Mouse (Mus musculus): ENCODE measurements at regions not wholly inside any gene's neighbourhood (a gene's known extent, or its start where the extent isn't known, plus 50 kb on each side); places are given as distances from the start of the nearest gene placed in this dataset.

DNA sequence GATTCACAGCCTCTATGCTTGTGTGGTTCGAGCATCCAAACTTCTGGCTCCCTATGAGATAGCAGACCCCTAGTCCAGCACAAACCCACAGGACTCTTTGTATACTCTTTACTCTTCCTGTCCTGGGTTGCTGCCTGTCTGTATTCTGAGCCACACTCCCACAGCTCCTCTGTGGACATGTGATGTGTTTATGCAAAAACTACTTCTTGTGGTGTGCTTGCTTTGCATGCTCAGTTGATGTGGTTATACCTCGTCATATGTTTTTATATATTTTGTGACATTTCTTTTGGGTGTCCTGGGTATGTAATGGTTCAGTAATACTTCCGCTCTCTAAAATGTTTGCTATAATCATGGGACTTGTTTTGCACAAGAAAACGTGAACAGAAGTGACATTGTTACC is 198.3 kb downstream of the 1700064H15Rik start:
- no peaks in the 10 kb centered on the region for H3K36me3 ChIP-seq (ENCODE audit: control insufficient read depth, insufficient read depth, low read length)
- no peaks in the 10 kb centered on the region for H3K27me3 ChIP-seq (replicated peaks; ENCODE audit: control insufficient read depth, insufficient read depth, low read length)
- H3K27ac ChIP-seq (ENCODE audit: low read depth, low read length): no peak overlapping the region
- no peaks in the 10 kb centered on the region for H3K9me3 ChIP-seq (replicated peaks; ENCODE audit: control insufficient read depth, low read length)
- no peak overlapping the region for H3K9ac ChIP-seq (ENCODE audit: low read length)
- no peak for DNase-seq (ENCODE audit: low spot score)
- H3K4me1 ChIP-seq (ENCODE audit: control insufficient read depth, insufficient read depth, low read length): no peaks in the 10 kb centered on the region
- H3K4me2 ChIP-seq (ENCODE audit: low read length): no peak overlapping the region
- WGBS: 83% methylated on average over 4 of the region's 4 CpGs
- ATAC-seq: no peak
- no peak overlapping the region for H3K4me3 ChIP-seq (ENCODE audit: low read depth, low read length)

DNA sequence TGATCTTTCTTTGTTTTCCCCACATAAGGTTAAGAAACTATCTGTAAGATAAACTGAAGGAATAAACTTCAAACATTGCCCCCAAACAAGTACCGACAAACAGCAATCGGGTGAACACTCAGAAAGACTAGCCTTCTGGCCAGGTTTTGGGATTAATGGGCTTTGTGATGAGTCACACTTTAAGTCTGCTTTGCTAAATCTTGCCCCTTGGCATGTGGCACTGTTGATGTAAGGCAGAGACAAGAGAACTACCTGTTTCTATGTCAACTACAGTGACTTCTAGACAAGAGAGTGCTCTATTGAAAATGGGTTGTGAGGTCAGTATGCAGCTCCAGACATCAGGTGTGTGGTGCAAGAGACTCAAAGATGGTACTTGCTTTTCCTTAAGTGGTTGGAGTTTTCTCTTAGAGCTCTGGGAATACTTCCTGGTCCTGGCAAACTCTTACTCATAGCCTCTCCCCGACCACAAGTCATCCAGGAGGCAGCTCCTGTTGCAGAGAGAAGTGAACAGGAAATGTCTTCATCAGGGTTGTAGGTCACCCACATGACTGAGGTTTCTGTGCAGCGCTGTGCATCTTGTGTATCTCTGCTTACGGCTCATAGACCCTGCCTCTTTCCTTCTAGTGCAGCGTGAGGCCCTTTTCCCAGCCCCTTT is 198.9 kb downstream of the 1700064H15Rik start:
- WGBS: 89% methylated on average over 6 of the region's 6 CpGs
- Histone ChIP-seq H3K36me3 (ENCODE audit: control insufficient read depth, insufficient read depth, low read length) (no peaks in the 10 kb centered on the region), H3K4me2 (ENCODE audit: low read length) (no peak overlapping the region), H3K27ac (ENCODE audit: low read depth, low read length) (no peak overlapping the region), H3K9me3 (replicated peaks; ENCODE audit: control insufficient read depth, low read length) (no peaks in the 10 kb centered on the region), H3K9ac (ENCODE audit: low read length) (no peak overlapping the region), H3K4me1 (ENCODE audit: control insufficient read depth, insufficient read depth, low read length) (no peaks in the 10 kb centered on the region), H3K4me3 (ENCODE audit: low read depth, low read length) (no peak overlapping the region), H3K27me3 (replicated peaks; ENCODE audit: control insufficient read depth, insufficient read depth, low read length) (no peaks in the 10 kb centered on the region)
- DNase-seq (ENCODE audit: low spot score) (no peak), ATAC-seq (no peak)

DNA sequence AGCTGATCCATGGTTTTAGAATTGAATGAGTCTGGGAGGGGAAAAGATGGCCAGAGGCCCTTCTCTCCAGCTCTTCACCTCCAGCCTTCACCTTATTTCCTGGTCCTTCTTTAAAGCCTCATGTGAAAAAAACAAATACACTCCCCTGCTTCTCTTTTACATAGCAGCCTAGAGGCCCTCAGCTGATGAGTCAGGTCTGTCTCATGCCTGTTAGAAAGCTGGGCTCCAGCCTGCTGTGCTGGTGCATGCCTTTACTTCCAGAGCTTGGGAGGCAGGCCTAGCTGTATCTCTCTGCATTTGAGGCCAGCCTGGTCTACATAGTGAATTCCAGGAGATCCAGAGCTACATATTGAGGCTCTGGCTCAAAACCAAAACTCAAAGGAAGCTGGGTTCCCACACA is 199.5 kb downstream of the 1700064H15Rik start:
- no peak overlapping the region for H3K9ac ChIP-seq (ENCODE audit: low read length)
- DNase-seq (ENCODE audit: low spot score): no peak
- H3K27me3 ChIP-seq (replicated peaks; ENCODE audit: control insufficient read depth, insufficient read depth, low read length): no peaks in the 10 kb centered on the region
- H3K9me3 ChIP-seq (replicated peaks; ENCODE audit: control insufficient read depth, low read length): no peaks in the 10 kb centered on the region
- no peak for ATAC-seq
- H3K4me1 ChIP-seq (ENCODE audit: control insufficient read depth, insufficient read depth, low read length): no peaks in the 10 kb centered on the region
- H3K27ac ChIP-seq (ENCODE audit: low read depth, low read length): no peak overlapping the region
- no peaks in the 10 kb centered on the region for H3K36me3 ChIP-seq (ENCODE audit: control insufficient read depth, insufficient read depth, low read length)
- no peak overlapping the region for H3K4me2 ChIP-seq (ENCODE audit: low read length)
- H3K4me3 ChIP-seq (ENCODE audit: low read depth, low read length): no peak overlapping the region

DNA sequence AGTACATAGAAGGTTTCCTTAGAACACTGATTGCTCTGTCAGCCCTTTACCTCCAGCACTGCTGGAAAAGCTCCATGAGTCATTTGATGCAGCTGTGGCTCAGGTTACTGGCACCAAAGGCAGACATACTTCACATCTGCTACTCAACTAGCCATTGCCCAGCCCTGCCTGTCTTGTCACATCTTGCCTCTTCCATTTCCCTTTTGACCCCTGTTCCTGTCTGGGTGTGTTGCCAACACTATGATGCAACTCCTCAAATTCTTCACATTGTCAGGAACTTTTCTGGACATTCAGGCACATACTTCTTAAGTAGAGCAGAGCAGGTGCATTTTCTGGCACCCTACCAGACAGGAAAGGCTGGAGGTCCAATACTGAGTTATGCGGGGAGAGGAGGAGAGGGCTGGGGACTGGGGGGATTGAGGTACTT is 202.3 kb downstream of the 1700064H15Rik start:
- no peak overlapping the region for H3K9ac ChIP-seq (ENCODE audit: low read length)
- no peak overlapping the region for H3K27ac ChIP-seq (ENCODE audit: low read depth, low read length)
- H3K27me3 ChIP-seq (replicated peaks; ENCODE audit: control insufficient read depth, insufficient read depth, low read length): no peaks in the 10 kb centered on the region
- WGBS: 83% methylated on average over 1 of the region's 1 CpGs
- no peak for DNase-seq (ENCODE audit: low spot score)
- no peaks in the 10 kb centered on the region for H3K9me3 ChIP-seq (replicated peaks; ENCODE audit: control insufficient read depth, low read length)
- no peak overlapping the region for H3K4me3 ChIP-seq (ENCODE audit: low read depth, low read length)
- no peak for ATAC-seq
- H3K4me2 ChIP-seq (ENCODE audit: low read length): no peak overlapping the region
- no peaks in the 10 kb centered on the region for H3K36me3 ChIP-seq (ENCODE audit: control insufficient read depth, insufficient read depth, low read length)
- H3K4me1 ChIP-seq (ENCODE audit: control insufficient read depth, insufficient read depth, low read length): no peaks in the 10 kb centered on the region

DNA sequence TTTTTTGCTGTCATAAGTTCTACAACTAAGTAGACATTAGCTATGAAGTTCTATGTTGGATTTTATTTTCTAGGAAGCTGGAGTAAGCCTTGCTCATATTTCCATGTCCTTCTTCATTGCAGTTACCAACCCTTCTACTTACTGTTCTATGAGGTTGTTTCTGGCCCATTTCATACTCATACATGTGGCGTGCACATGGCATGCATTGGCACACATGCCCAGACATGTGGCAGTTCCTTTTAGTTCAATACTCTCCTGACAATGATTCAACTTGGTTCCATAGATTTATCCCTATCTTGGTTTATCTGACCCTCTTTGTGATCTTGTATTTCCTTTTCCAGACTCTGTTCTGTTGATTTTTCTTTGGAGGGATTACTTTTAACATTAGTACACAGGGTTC is 203.2 kb downstream of the 1700064H15Rik start:
- DNase-seq (ENCODE audit: low spot score): no peak
- WGBS: 95% methylated on average over 1 of the region's 1 CpGs
- ATAC-seq: no peak
- no peak overlapping the region for H3K4me2 ChIP-seq (ENCODE audit: low read length)
- H3K27me3 ChIP-seq (replicated peaks; ENCODE audit: control insufficient read depth, insufficient read depth, low read length): no peaks in the 10 kb centered on the region
- no peaks in the 10 kb centered on the region for H3K9me3 ChIP-seq (replicated peaks; ENCODE audit: control insufficient read depth, low read length)
- no peaks in the 10 kb centered on the region for H3K36me3 ChIP-seq (ENCODE audit: control insufficient read depth, insufficient read depth, low read length)
- no peaks in the 10 kb centered on the region for H3K4me1 ChIP-seq (ENCODE audit: control insufficient read depth, insufficient read depth, low read length)
- H3K9ac ChIP-seq (ENCODE audit: low read length): no peak overlapping the region
- H3K4me3 ChIP-seq (ENCODE audit: low read depth, low read length): no peak overlapping the region
- no peak overlapping the region for H3K27ac ChIP-seq (ENCODE audit: low read depth, low read length)

DNA sequence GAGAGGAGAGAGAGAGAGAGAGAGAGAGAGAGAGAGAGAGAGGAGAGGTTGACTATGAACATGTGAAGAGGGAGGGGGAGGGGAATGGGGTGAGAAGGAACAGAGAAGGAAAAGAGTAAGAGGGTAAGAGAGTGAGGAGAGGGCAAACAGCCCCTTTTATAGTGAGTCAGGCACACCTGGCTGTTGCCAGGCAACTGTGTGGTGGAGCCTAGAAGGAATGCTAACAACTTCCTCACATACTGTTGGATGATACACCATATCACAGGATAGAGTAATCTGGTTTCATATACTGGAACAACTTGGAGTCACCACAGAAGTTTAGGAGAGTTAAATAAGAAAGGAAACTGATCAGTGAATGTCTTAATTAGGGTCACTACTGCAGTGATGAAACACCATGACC is 204.1 kb downstream of the 1700064H15Rik start:
- Histone ChIP-seq H3K27me3 (replicated peaks; ENCODE audit: control insufficient read depth, insufficient read depth, low read length) (no peaks in the 10 kb centered on the region), H3K4me2 (ENCODE audit: low read length) (no peak overlapping the region), H3K36me3 (ENCODE audit: control insufficient read depth, insufficient read depth, low read length) (no peaks in the 10 kb centered on the region), H3K4me3 (ENCODE audit: low read depth, low read length) (no peak overlapping the region), H3K27ac (ENCODE audit: low read depth, low read length) (no peak overlapping the region), H3K4me1 (ENCODE audit: control insufficient read depth, insufficient read depth, low read length) (no peaks in the 10 kb centered on the region), H3K9me3 (replicated peaks; ENCODE audit: control insufficient read depth, low read length) (no peaks in the 10 kb centered on the region), H3K9ac (ENCODE audit: low read length) (no peak overlapping the region)
- ATAC-seq (no peak), DNase-seq (ENCODE audit: low spot score) (no peak)

DNA sequence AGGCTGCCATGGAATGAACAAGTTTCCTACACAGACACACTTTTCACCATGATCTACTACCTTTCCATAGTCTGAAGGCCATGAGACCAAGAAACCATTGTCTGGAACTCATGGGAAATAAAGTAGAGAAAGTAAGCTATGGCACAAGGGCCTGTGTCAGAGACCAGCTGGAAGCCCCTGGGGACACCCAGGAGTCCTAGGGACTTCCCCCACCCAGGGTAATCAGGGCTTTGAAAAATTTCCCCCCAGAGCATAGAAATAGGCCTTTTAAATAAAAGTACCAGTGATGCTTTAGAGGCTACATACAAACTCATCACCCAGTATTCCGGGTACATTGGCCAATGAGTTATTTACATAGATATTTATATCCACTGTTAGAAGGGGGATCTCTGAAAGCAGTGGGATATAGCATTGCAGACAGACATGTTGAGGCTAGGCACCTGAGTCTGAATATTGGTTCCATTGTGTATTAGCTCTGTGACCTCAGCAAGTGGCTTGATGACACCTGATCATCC is 207.0 kb downstream of the 1700064H15Rik start:
- Histone ChIP-seq H3K9ac (ENCODE audit: low read length) (no peak overlapping the region), H3K4me3 (ENCODE audit: low read depth, low read length) (no peak overlapping the region), H3K27me3 (replicated peaks; ENCODE audit: control insufficient read depth, insufficient read depth, low read length) (no peaks in the 10 kb centered on the region), H3K27ac (ENCODE audit: low read depth, low read length) (no peak overlapping the region), H3K9me3 (replicated peaks; ENCODE audit: control insufficient read depth, low read length) (no peaks in the 10 kb centered on the region), H3K36me3 (ENCODE audit: control insufficient read depth, insufficient read depth, low read length) (no peaks in the 10 kb centered on the region), H3K4me2 (ENCODE audit: low read length) (no peak overlapping the region), H3K4me1 (ENCODE audit: control insufficient read depth, insufficient read depth, low read length) (no peaks in the 10 kb centered on the region)
- no peak for ATAC-seq
- 91% methylated on average over 1 of the region's 1 CpGs for WGBS
- no peak for DNase-seq (ENCODE audit: low spot score)

DNA sequence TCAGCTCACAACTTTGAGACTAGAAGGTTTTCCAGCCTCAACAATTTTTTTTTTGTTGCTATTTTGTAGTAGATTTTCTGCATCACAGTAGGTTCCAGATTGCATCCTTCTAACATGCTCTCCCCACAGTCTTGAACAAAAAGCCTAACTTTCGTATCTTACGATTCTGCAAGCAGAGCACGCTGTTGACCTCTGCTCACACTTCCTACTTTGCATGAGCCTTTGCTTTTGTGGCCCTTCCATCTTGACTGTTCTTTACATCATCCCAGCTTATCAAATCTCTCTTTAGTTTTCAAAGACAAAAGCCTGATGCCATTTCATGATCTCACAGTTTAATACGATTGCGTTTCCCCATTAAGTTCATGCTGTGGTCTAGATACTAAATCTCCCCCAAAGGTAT is 207.6 kb downstream of the 1700064H15Rik start:
- Histone ChIP-seq H3K36me3 (ENCODE audit: control insufficient read depth, insufficient read depth, low read length) (no peaks in the 10 kb centered on the region), H3K9me3 (replicated peaks; ENCODE audit: control insufficient read depth, low read length) (no peaks in the 10 kb centered on the region)
- WGBS: 92% methylated on average over 5 of the region's 5 CpGs

DNA sequence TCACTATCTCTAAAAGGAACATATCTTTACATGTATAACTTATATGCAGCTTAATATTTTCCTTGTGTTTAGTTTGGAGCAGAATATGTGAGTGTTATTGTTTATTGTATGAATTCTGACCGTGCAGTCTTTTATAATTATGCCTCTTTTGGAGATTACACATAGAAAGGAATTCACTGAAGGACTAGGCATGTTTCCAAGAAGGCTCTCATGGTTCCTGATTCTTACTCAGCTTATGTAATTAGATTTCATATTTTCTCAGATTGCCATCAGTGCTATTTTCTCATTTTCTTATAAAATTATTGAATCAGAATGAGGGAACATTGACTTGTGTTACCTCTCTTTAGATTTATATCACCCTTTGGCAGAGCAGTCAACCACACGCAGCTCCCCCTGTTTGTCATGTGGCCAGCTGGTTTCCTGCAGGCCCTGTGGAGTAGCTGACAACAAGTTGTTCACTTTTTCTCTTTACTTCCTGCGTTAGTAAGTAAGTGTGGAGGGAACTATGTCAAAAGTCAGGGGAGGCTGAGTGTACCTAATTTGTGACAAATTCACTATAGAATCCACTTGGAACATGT is 217.4 kb downstream of the 1700064H15Rik start:
- H3K9me3 ChIP-seq (replicated peaks; ENCODE audit: control insufficient read depth, low read length): no peaks in the 10 kb centered on the region
- H3K4me3 ChIP-seq (ENCODE audit: low read depth, low read length): no peak overlapping the region
- WGBS: 58% methylated on average over 3 of the region's 3 CpGs
- no peaks in the 10 kb centered on the region; the same call in 1 of the 2 replicates for H3K4me1 ChIP-seq (ENCODE audit: control insufficient read depth, insufficient read depth, low read length)
- ATAC-seq: no peak
- H3K36me3 ChIP-seq (ENCODE audit: control insufficient read depth, insufficient read depth, low read length): no peaks in the 10 kb centered on the region
- H3K9ac ChIP-seq (ENCODE audit: low read length): no peak overlapping the region
- H3K4me2 ChIP-seq (ENCODE audit: low read length): no peak overlapping the region
- no peak for DNase-seq (ENCODE audit: low spot score)
- no peak overlapping the region for H3K27ac ChIP-seq (ENCODE audit: low read depth, low read length)
- H3K27me3 ChIP-seq (replicated peaks; ENCODE audit: control insufficient read depth, insufficient read depth, low read length): no peaks in the 10 kb centered on the region

More for the DNA sequence above, 207.6 kb downstream of the 1700064H15Rik start:
- ATAC-seq (no peak), DNase-seq (ENCODE audit: low spot score) (no peak)
- no peak overlapping the region for H3K9ac ChIP-seq (ENCODE audit: low read length)
- H3K4me1 ChIP-seq (ENCODE audit: control insufficient read depth, insufficient read depth, low read length): no peaks in the 10 kb centered on the region
- no peak overlapping the region for H3K4me3 ChIP-seq (ENCODE audit: low read depth, low read length)
- H3K27ac ChIP-seq (ENCODE audit: low read depth, low read length): no peak overlapping the region
- H3K27me3 ChIP-seq (replicated peaks; ENCODE audit: control insufficient read depth, insufficient read depth, low read length): no peaks in the 10 kb centered on the region
- H3K4me2 ChIP-seq (ENCODE audit: low read length): no peak overlapping the region

All from forebrain, embryonic 14.5 days (tissue).